Mouse (Mus musculus) cerebellum, postnatal 14 days (tissue): ENCODE data around the gene Cdk5r1.

Experiments used
- DNase-seq, 2 experiments: peaks; one replicate each; pipeline ENCODE4 v3.0.0; 2021; ENCODE audit warnings: mixed read lengths in 2 of 2

Cdk5r1 gene

GRCm38 (mm10) chr11:80481409-80482050 is 4.7 kb downstream of the Cdk5r1 start:
- DNase-seq, result peak in 1 of 2 experiments; percentile 50

DNA sequence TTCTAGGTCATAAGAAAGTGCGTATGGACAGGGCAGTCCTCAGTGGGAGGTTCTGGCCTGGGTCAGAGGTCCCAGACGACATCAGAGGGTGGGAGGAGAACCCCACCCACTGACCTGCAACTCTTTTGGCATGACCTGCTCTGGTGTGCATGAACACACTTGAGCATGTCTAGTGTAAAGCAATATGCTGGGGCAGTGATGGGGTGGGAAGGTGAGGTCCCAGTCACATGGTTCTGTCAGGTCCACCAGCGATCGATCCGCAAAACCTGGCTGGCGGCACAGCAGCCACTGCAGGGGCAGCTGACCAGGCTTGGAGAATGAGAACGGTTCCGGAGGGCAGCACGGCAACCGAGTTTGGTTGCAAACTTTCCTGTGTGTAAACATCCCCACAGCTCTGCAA is 5.5 kb downstream of the Cdk5r1 start:
- DNase-seq, result peak in 1 of 2 experiments; percentile 35

GRCm38 (mm10) chr11:80482921-80483320 is 6.1 kb downstream of the Cdk5r1 start:
- peak in 1 of 2 experiments; percentile 58 for DNase-seq

- peak in 1 of 2 experiments; percentile 48 for DNase-seq
Measured at GRCm38 (mm10) chr11:80483536-80484067, 6.8 kb downstream of the Cdk5r1 start.

DNA sequence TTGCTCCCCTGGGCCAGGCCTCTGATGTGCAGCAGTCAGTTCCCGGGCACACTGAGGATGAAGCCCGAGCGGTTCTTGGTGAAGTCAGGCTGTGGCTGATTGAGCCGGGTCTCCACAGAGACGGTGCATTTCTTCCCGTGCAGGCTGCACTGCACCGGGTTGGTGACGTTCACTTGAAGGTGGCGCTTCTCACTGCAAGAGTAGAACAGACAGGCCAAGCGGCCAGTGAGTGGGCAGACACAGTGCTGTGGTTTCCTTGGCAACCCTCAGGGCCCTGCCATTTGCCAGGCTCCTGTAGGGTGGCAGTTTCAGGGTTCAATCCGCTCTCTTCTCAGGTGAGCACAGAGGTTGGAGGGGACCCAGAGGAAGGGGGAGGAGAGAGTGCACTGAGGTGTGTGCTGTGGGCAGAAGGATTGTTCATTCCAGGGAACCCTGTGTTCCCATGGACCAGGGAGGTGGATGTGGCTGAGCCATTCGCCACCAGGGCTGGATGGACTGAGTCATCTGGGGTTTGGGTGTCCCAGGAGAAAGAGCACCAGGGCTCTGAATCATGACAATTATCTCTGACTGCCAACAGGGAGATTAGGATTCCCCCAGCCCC is 7.5 kb downstream of the Cdk5r1 start:
- DNase-seq, result peak; percentile 91

- no peak for DNase-seq
Measured at GRCm38 (mm10) chr11:80485120-80485551, 8.3 kb downstream of the Cdk5r1 start.

- DNase-seq, result peak; percentile 41 to 61
Measured at GRCm38 (mm10) chr11:80485622-80486206, 8.9 kb downstream of the Cdk5r1 start.

- DNase-seq, result no peak
Measured at GRCm38 (mm10) chr11:80487904-80488587, 11.2 kb downstream of the Cdk5r1 start.

DNA sequence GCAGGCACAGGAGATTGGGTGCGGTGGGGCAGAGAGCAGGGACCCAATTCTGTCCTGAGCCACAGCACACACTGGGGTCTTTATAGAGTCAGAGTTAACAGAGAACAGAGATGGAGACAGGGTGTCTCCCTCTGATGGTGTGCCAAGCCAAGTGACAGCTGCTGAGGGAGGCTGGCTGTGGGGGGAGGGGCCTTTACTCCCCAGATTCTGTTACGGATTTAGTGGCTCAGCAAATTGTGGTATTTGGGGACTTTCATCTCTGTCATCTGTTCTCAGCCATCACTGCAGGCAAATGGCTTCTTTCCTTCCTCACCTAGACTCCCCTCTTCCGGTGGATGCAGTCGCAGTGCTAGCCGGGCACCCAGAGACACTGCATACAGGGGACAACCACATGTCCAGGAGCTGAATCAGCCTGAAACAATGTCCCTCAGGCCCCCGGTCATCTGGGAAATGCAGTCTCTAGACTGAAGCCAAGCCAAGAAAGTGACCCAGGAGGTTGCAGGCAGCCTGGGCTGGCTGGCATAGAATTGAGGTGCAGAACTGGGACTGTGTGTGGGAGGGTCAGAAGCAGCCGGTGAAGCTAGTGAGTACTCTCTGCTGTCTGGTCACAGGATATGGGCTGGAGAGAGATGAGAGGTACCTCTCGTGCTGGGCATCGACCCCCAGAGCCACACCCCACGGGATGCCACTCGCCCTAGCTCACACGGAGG is 12.5 kb downstream of the Cdk5r1 start:
- DNase-seq, result peak; percentile 57 to 71

DNA sequence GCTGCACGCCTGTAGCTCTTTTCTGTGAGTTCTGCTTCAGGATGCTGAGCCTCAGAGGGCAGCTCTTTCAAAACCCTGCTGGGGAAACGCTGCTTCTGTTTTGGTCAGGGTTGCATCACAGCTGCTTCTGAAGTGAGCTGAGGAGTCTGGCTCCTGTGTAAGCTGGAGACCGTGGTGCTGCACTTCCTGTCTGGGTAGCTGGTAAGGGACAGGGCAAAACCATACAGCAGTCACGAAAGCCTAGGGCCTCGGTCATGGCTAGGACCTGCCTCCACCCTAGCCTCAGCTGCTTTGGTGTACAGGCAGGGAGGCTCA is 13.0 kb downstream of the Cdk5r1 start:
- no peak for DNase-seq

- DNase-seq, result peak in 1 of 2 experiments; percentile 14
Measured at GRCm38 (mm10) chr11:80490831-80491230, 14.0 kb downstream of the Cdk5r1 start.

DNA sequence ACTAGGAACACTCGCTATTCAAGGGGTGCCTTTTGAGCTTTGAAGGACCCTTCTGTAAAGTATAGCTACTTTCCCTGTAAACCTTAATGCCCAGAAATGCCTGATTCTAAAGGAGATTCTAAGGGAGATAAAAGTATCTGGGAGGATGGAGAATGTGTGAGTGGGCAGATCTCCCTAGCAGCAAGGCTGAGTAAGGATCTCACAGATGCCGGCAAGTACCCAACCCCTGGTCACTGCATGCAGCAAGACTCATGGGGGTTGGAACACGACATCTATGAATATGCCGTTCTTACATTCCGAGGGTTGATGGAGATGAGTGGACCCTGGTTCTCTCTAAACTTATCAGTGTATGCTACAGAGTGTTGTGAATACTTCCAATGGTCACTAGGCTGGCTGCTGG is 16.4 kb downstream of the Cdk5r1 start:
- no peak for DNase-seq

GRCm38 (mm10) chr11:80494852-80495251 is 18.0 kb downstream of the Cdk5r1 start:
- DNase-seq, result no peak

GRCm38 (mm10) chr11:80495972-80496371 is 19.1 kb downstream of the Cdk5r1 start:
- no peak for DNase-seq

DNA sequence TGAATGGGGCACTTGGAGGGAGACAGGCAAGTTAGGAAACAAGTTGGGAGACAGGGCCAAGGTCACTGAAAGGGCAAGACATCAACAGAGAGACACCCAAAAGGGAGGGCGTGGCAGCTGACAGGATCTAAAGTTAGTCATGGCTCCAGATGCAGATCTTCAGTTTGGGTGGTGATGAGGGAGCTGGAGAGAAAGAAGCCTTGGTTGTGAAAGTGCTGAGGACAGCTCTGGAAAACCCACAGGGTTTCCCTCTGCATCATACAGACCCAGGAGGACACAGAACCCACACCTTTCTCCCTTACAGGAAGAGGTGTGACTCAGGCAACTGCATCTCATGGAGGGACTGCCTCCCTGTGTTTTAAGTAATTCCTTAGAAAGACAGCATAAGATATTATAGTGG is 19.8 kb downstream of the Cdk5r1 start:
- no peak for DNase-seq

DNA sequence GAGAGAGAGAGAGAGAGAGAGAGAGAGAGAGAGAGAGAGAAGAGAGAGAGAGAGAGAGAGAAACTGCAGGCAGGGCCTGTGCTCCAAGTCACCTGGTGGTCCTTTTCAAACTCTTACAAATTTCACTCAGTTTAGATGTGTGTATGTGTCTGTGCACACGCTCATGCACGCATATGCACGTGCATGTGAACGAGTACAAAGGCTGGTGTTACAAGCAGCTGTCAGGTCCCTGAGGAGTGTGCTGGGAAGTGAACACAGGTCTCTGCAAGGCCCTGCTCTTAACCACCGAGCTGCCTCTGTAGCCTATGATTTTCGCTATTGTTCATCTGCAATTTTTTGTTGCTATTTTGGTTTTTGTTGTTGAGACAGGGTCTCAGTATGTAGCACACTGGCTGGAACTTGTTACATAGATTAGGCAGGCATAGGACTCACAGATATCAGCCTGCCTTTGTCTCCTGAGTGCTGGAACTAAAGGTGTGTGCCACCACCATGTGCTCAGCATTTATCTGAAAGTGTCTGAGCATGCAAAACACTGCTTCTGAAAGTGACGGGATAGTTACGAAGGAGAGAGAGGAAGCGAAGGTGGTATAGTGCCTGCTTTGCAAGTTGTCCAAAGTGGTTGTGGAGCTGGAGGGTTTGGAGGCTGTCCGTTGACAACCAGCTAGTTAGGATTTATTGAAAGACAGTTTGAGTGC is 20.5 kb downstream of the Cdk5r1 start:
- DNase-seq, result no peak

DNA sequence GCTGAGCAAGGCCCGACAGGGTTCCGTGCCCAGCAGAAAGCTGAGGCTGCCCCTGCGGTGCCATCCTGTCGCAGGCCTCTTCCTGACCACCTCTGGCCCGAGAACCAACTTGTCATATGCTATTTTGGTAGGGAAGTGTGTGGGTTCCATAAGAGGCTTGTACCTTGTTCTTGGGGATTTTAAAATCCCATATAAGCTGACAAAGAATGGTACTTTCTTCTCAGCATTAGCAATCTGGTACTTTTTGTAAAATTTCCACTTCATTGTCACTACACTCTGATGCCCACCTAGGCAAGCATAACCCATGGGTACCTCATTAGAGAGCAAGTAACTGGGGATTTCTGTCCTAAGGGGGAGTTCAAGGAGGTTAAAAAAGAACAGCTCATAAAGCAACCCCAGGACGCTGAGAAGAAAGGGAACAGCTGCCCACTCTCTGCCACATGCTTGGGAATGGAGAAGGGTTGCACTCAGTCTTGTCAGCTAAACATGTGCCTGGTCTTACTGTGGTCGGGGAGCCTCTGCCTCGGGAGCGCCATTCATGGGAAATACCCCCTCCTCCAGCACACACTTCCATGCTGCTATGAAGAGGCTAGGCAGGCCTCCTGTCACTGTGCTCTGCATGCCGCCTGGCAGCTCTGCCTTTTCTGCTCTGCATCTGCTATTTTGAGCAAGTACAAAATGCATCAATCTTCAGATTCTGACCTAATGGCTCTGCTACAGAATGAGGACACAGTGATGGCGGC is 21.7 kb downstream of the Cdk5r1 start:
- peak in 1 of 2 experiments; percentile 50 for DNase-seq

DNA sequence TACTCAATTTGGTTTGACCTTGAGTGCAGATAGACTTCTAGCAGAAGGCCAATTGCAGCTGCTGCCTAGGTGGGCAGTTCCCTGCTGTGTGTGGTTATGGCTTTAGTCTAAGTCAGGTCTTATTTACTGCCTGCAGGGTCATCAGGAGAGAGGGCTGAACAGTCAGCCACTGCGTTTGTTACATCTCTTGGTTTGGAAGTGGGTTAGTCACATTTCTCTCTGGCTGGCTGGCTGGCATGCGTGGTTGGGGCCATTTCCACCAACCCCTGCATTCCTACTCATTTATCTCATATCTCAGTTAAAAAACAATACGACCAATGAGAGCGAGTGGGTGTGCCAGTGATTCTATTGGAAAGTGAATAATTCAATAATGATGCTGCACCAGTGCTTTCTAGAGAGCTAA is 22.7 kb downstream of the Cdk5r1 start:
- DNase-seq, result no peak

DNA sequence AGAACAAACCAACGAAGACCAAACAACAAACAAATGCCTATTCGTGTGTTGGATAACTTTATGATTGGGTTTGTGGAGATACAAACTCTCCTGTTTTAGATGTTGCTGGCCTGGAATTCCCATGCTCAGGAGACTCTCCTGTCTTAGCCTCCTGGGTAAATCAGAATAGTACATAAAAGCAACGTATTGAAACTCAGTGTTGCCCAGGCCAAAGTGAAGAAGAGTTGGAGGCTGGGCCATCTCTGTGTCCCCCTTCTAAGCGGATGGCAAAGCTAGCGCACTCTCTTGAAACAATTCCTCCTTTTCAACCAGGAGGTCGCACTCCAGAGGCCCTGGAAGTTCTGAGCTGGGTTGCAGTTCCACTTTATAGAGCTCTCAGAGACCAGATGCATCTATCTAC is 26.5 kb downstream of the Cdk5r1 start:
- DNase-seq, result no peak

DNA sequence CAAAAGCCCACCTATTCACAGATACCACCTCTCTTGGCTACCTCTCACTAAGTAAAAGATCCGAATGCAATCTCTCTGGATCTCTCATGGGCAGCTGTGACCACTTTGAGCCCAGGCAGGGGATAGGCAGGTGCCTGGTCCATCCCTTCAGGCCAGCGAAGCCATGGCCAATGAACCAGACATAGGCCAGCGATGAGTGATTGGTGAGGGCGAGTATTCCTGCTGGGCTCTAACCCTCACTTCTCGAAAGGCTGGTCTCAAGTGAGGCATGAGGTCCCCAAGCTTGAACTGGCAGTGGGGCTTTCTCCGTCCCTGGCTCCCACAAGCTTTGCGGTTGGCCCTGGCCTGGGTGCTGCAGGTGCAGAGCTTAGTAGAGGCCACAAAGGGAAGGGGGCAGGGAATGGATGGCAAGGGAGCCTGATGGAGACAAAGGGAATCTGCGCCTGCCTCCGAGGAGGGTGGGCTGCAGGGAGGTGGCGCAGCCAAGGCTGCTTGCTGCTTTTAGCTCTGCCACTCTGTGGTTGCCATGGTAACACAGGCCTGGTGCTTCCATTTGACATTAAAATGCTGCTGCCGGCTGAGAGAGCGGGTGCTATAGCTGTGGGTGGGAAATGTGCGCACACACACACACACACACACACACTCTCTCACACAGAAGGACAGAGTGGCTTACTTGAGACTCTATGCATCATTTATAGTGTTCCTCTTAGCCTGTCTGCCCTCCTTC is 27.1 kb downstream of the Cdk5r1 start:
- DNase-seq, result peak; percentile 84 to 88
